Mouse (Mus musculus) thymus, adult 2 months (tissue): ENCODE measurements at regions not wholly inside any gene's neighbourhood (a gene's known extent, or its start where the extent isn't known, plus 50 kb on each side); places are given as distances from the start of the nearest gene placed in this dataset.

Experiments
- CTCF ChIP-seq: fragments of 200-500 bp; IDR thresholded peaks from 2 replicates; pipeline ENCODE4 v1.5.1; 2012; ENCODE audit warnings: mild to moderate bottlenecking, control low read depth, low read length, moderate library complexity, borderline replicate concordance; ENCODE audit not compliant: control insufficient read depth, poor library complexity, insufficient read depth; ENCODE audit errors: extremely low read depth
- POLR2A ChIP-seq: fragments of 200-500 bp; IDR thresholded peaks from 2 replicates; pipeline ENCODE4 v1.6.1; 2012; ENCODE audit warnings: mild to moderate bottlenecking, low read length, control low read depth, moderate library complexity; ENCODE audit not compliant: control insufficient read depth, poor library complexity, insufficient read depth; ENCODE audit errors: extremely low read depth

GRCm38 (mm10) chr8:35227079-35227478 lies 538.5 kb upstream of the Gm19410 start:
- TF ChIP-seq POLR2A: no peak
- TF ChIP-seq CTCF: no peak
